Mouse (Mus musculus) heart, embryonic 11.5 days (tissue): ENCODE results near the gene Shld2. TPM values are rescaled to one million over a fixed set of nuclear protein-coding genes. Genes with fewer than 3 reads are reported as not detected.

ENCODE experiments used
- ATAC-seq: fragments of 200-750 bp; cut with Nextera tagmentation; replicated peaks from 2 replicates; pipeline ENCODE4 v1.8.0; 2017; ENCODE audit warnings: moderate library complexity; ENCODE audit not compliant: insufficient number of reproducible peaks, low FRiP score, low TSS enrichment
- H3K27ac ChIP-seq: fragments of 300-500 bp; sonication (generic); 2 replicates; pipeline ENCODE4 v1.5.1; 2014; ENCODE audit warnings: mild to moderate bottlenecking, low read depth, low read length
- H3K27me3 ChIP-seq: fragments of 300-500 bp; sonication (generic); 2 replicates; pipeline ENCODE4 v1.6.1; 2014; ENCODE audit warnings: mild to moderate bottlenecking, low read length, mixed read lengths; ENCODE audit not compliant: control insufficient read depth, insufficient read depth
- H3K36me3 ChIP-seq: fragments of 300-500 bp; sonication (generic); 2 replicates; pipeline ENCODE4 v1.6.1; 2014; ENCODE audit warnings: mild to moderate bottlenecking, low read length, moderate library complexity, mixed read lengths; ENCODE audit not compliant: control insufficient read depth, insufficient read depth
- H3K4me1 ChIP-seq: fragments of 300-500 bp; sonication (generic); 2 replicates; pipeline ENCODE4 v1.6.1; 2014; ENCODE audit warnings: low read length; ENCODE audit not compliant: control insufficient read depth, insufficient read depth
- H3K4me2 ChIP-seq: fragments of 300-500 bp; sonication (generic); 2 replicates; pipeline ENCODE4 v1.6.1; 2014; ENCODE audit warnings: mild to moderate bottlenecking, moderate library complexity
- H3K4me3 ChIP-seq: fragments of 300-500 bp; sonication (generic); 2 replicates; pipeline ENCODE4 v1.5.1; 2014; ENCODE audit warnings: low read depth, low read length
- H3K9ac ChIP-seq: fragments of 300-500 bp; sonication (generic); 2 replicates; pipeline ENCODE4 v1.6.1; 2014; ENCODE audit warnings: mild to moderate bottlenecking, low read depth, low read length, moderate library complexity
- H3K9me3 ChIP-seq: fragments of 300-500 bp; sonication (generic); replicated peaks from 2 replicates; pipeline ENCODE4 v1.6.1; 2016; ENCODE audit warnings: low read length; ENCODE audit not compliant: control insufficient read depth
- WGBS: fragments of 180-500 bp; shearing (Covaris S2); extraction: QIAGEN DNeasy Blood & Tissue Kit; methylation state at CpG from one replicate; pipeline ENCODE4 v1.1.7; 2014; ENCODE audit not compliant: insufficient replicate concordance; 5-methylcytosine and 5-hydroxymethylcytosine counted together
- polyA plus RNA-seq: library from polyadenylated mRNA; unstranded; fragments of >200 nt; fragmentation: Nextera tagmentation; extraction: Ambion mirVana; gene quantifications from 2 replicates; pipeline ENCODE4 v1.2.1, GENCODE M21; 2014

Shld2 gene
- polyA plus RNA-seq, 1 experiment from 2014 or later: 6.9 TPM

GRCm38 (mm10) chr14:34219295-34219694 is 91.0 kb downstream of the Shld2 start, which contains the start of gene Syt15:
Gene Syt15, plus strand, starts transcription at chr14:34219595.
- Histone ChIP-seq H3K36me3 (no peaks in the 10 kb centered on the region), H3K27ac (no peak within 1 kb of the TSS), H3K27me3 (peaks cover 36% of the 10 kb centered on the region), H3K4me2 (peak within 1 kb of the TSS; percentile 75), H3K9ac (peak within 1 kb of the TSS; percentile 67), H3K4me1 (peaks cover 4% of the 10 kb centered on the region; the same call in 1 of the 2 replicates), H3K4me3 (peak within 1 kb of the TSS; percentile 42), H3K9me3 (no peaks in the 10 kb centered on the region)
- 51% methylated on average over 6 of the region's 6 CpGs for WGBS
- no peak for ATAC-seq

- H3K4me2 ChIP-seq: no peak overlapping the region
- H3K27ac ChIP-seq: 0 out of 2 replicates have a peak overlapping the region, but pooled peaks have one; percentile 22
- H3K4me1 ChIP-seq: peaks cover 4% of the 10 kb centered on the region; the same call in 1 of the 2 replicates
- H3K36me3 ChIP-seq: no peaks in the 10 kb centered on the region
- H3K9ac ChIP-seq: no peak overlapping the region
- peak; percentile 59; the same call in 1 of the 2 replicates for ATAC-seq
- no peak overlapping the region for H3K4me3 ChIP-seq
- peaks cover 24% of the 10 kb centered on the region for H3K27me3 ChIP-seq
- no peaks in the 10 kb centered on the region for H3K9me3 ChIP-seq
- 59% methylated on average over 6 of the region's 6 CpGs for WGBS
These were observed 94.7 kb downstream of the Shld2 start for GRCm38 (mm10) chr14:34215451-34216127.

GRCm38 (mm10) chr14:34209942-34210341 is 100.4 kb downstream of the Shld2 start:
- no peaks in the 10 kb centered on the region for H3K36me3 ChIP-seq
- H3K4me1 ChIP-seq: no peaks in the 10 kb centered on the region
- no peaks in the 10 kb centered on the region for H3K27me3 ChIP-seq
- no peak overlapping the region for H3K4me3 ChIP-seq
- H3K9me3 ChIP-seq: no peaks in the 10 kb centered on the region
- no peak overlapping the region for H3K27ac ChIP-seq
- ATAC-seq: no peak
- 82% methylated on average over 4 of the region's 4 CpGs for WGBS
- no peak overlapping the region for H3K9ac ChIP-seq
- H3K4me2 ChIP-seq: no peak overlapping the region

- H3K9ac ChIP-seq: no peak overlapping the region
- no peak for ATAC-seq
- WGBS: 60% methylated on average over 4 of the region's 4 CpGs
- no peaks in the 10 kb centered on the region for H3K9me3 ChIP-seq
- H3K27me3 ChIP-seq: 0 out of 2 replicates have a peak, but pooled peaks cover under 1% of the 10 kb centered on the region
- H3K4me2 ChIP-seq: no peak overlapping the region
- no peak overlapping the region for H3K27ac ChIP-seq
- H3K4me3 ChIP-seq: no peak overlapping the region
- H3K4me1 ChIP-seq: no peaks in the 10 kb centered on the region
- no peaks in the 10 kb centered on the region for H3K36me3 ChIP-seq
These were observed 101.2 kb downstream of the Shld2 start for GRCm38 (mm10) chr14:34209080-34209479.

- Histone ChIP-seq H3K4me2 (no peak overlapping the region), H3K4me1 (no peaks in the 10 kb centered on the region), H3K9ac (no peak overlapping the region), H3K36me3 (no peaks in the 10 kb centered on the region), H3K27me3 (peaks cover 5% of the 10 kb centered on the region; the same call in 1 of the 2 replicates), H3K4me3 (no peak overlapping the region), H3K9me3 (no peaks in the 10 kb centered on the region), H3K27ac (no peak overlapping the region)
- WGBS: 49% methylated on average over 2 of the region's 2 CpGs
- ATAC-seq: no peak
These were observed 101.6 kb downstream of the Shld2 start for GRCm38 (mm10) chr14:34208651-34209050.

- no peak for ATAC-seq
- no peak overlapping the region for H3K4me2 ChIP-seq
- WGBS: 71% methylated on average over 6 of the region's 6 CpGs
These were observed 102.3 kb downstream of the Shld2 start for GRCm38 (mm10) chr14:34207996-34208395.

GRCm38 (mm10) chr14:34201231-34202035 is 108.9 kb downstream of the Shld2 start, which contains the start of gene Gprin2:
Gene Gprin2, minus strand, starts transcription at chr14:34201653.
- Histone ChIP-seq H3K4me3 (peak within 1 kb of the TSS; percentile 75), H3K27me3 (peaks cover 25% of the 10 kb centered on the region), H3K36me3 (no peaks in the 10 kb centered on the region), H3K9ac (peak within 1 kb of the TSS; percentile 64), H3K4me1 (no peaks in the 10 kb centered on the region), H3K27ac (no peak within 1 kb of the TSS), H3K9me3 (no peaks in the 10 kb centered on the region), H3K4me2 (peak within 1 kb of the TSS; percentile 98)
- ATAC-seq: peak; percentile 63
- WGBS: 4% methylated on average over 50 of the region's 52 CpGs

More at GRCm38 (mm10) chr14:34207996-34208395, 102.3 kb downstream of the Shld2 start:
- Histone ChIP-seq H3K27ac (no peak overlapping the region), H3K36me3 (no peaks in the 10 kb centered on the region), H3K27me3 (peaks cover 8% of the 10 kb centered on the region; the same call in 1 of the 2 replicates), H3K4me1 (no peaks in the 10 kb centered on the region), H3K9ac (no peak overlapping the region), H3K9me3 (no peaks in the 10 kb centered on the region), H3K4me3 (no peak overlapping the region)

- Histone ChIP-seq H3K4me2 (peak overlapping the region; percentile 98), H3K4me1 (no peaks in the 10 kb centered on the region), H3K27ac (no peak overlapping the region), H3K4me3 (peak overlapping the region; percentile 75), H3K27me3 (peaks cover 25% of the 10 kb centered on the region), H3K36me3 (no peaks in the 10 kb centered on the region), H3K9ac (peak overlapping the region; percentile 64; the same call in 1 of the 2 replicates), H3K9me3 (no peaks in the 10 kb centered on the region)
- WGBS: 5% methylated on average over 19 of the region's 19 CpGs
- peak; percentile 53 for ATAC-seq
These were observed 109.5 kb downstream of the Shld2 start for GRCm38 (mm10) chr14:34200738-34201230.
